Mouse (Mus musculus) heart, postnatal 0 days (tissue): ENCODE measurements around the gene Tbx20. TPM values are rescaled to one million over a fixed set of nuclear protein-coding genes. Genes with fewer than 3 reads are reported as not detected.
A peak's percentile ranks its signal among the peaks of the same experiment; 100 is the strongest.

ENCODE experiments used
- ATAC-seq: fragments of 200-750 bp; cut with Nextera tagmentation; 2 replicates; pipeline ENCODE4 v1.8.0; 2017; ENCODE audit warnings: low read depth, moderate number of reproducible peaks, moderate library complexity; ENCODE audit not compliant: insufficient read depth
- DNase-seq: peaks from one replicate; pipeline ENCODE4 v3.0.0-alpha.2; 2016; ENCODE audit warnings: low spot score
- H3K27ac ChIP-seq: fragments of 300-500 bp; sonication (generic); 2 replicates; pipeline ENCODE4 v1.5.1; 2014; ENCODE audit warnings: low read depth, mild to moderate bottlenecking
- H3K27me3 ChIP-seq: fragments of 300-500 bp; sonication (generic); 2 replicates; pipeline ENCODE4 v1.6.1; 2014; ENCODE audit warnings: low read length, mixed read lengths; ENCODE audit not compliant: control insufficient read depth, insufficient read depth
- H3K36me3 ChIP-seq: fragments of 300-500 bp; sonication (generic); replicated peaks from 2 replicates; pipeline ENCODE4 v1.6.1; 2014; ENCODE audit warnings: low read length, mixed read lengths; ENCODE audit not compliant: control insufficient read depth, insufficient read depth
- H3K4me1 ChIP-seq: fragments of 300-500 bp; sonication (generic); 2 replicates; pipeline ENCODE4 v1.6.1; 2014; ENCODE audit warnings: antibody characterized with exemption; ENCODE audit not compliant: control insufficient read depth, insufficient read depth
- H3K4me2 ChIP-seq: fragments of 300-500 bp; sonication (generic); 2 replicates; pipeline ENCODE4 v1.6.1; 2014; ENCODE audit warnings: low read depth, mild to moderate bottlenecking, low read length, moderate library complexity
- H3K4me3 ChIP-seq: fragments of 300-500 bp; sonication (generic); 2 replicates; pipeline ENCODE4 v1.5.1; 2014; ENCODE audit warnings: low read depth, low read length
- H3K9ac ChIP-seq: fragments of 300-500 bp; sonication (generic); replicated peaks from 2 replicates; pipeline ENCODE4 v1.6.1; 2014; ENCODE audit warnings: low read depth, low read length, mixed read lengths
- H3K9me3 ChIP-seq: fragments of 300-500 bp; sonication (generic); replicated peaks from 2 replicates; pipeline ENCODE4 v1.6.1; 2016; ENCODE audit warnings: low read length; ENCODE audit not compliant: control insufficient read depth
- CTCF ChIP-seq: IDR thresholded peaks from 2 replicates; pipeline ENCODE4 v1.5.1; 2016; ENCODE audit warnings: antibody characterized with exemption, control low read depth, low read depth
- EP300 ChIP-seq: IDR thresholded peaks from 2 replicates; pipeline ENCODE4 v1.6.1; 2016; ENCODE audit warnings: antibody characterized with exemption, low read depth
- WGBS: fragments of 180-500 bp; shearing (Covaris S2); extraction: QIAGEN DNeasy Blood & Tissue Kit; methylation state at CpG from one replicate; pipeline ENCODE4 v1.1.7; 2014; 5-methylcytosine and 5-hydroxymethylcytosine counted together
- polyA plus RNA-seq: library from polyadenylated mRNA; unstranded; fragments of >200 nt; fragmentation: Nextera tagmentation; extraction: Ambion mirVana; gene quantifications from 2 replicates; pipeline ENCODE4 v1.2.1, GENCODE M21; 2015
- total RNA-seq: library from RNA; depleted of rRNA; stranded (reverse); fragments of >200 nt; gene quantifications from 2 replicates; pipeline ENCODE4 v1.2.3, GENCODE M21; 2014; ENCODE audit warnings: low replicate concordance

Tbx20 gene
- total and polyA plus RNA-seq, 2 experiments from 2014 or later, result 51.2 to 500 TPM

- H3K9me3 ChIP-seq, result no peaks in the 10 kb centered on the region
- peaks cover 21% of the 10 kb centered on the region for H3K4me1 ChIP-seq
- under 1% methylated on average over 14 of the region's 14 CpGs for WGBS
- no peaks in the 10 kb centered on the region for H3K36me3 ChIP-seq
- no peak for ATAC-seq
- peak overlapping the region; percentile 93 for H3K27ac ChIP-seq
- peak overlapping the region; percentile 55 for H3K9ac ChIP-seq
- peaks cover 9% of the 10 kb centered on the region; the same call in 1 of the 2 replicates for H3K27me3 ChIP-seq
- peak overlapping the region; percentile 45 for H3K4me3 ChIP-seq
- TF ChIP-seq EP300 (peak; percentile 4; the same call in 1 of the 2 replicates), CTCF (no peak)
- peak; percentile 47 for DNase-seq
- H3K4me2 ChIP-seq, result peak overlapping the region; percentile 75
Measured at GRCm38 (mm10) chr9:24777961-24778360, 3.9 kb upstream of the Tbx20 start.

- TF ChIP-seq EP300 (peak; percentile 11; the same call in 1 of the 2 replicates), CTCF (no peak)
- peak; percentile 17; the same call in 1 of the 2 replicates for ATAC-seq
- Histone ChIP-seq H3K4me1 (peaks cover 21% of the 10 kb centered on the region), H3K4me2 (peak overlapping the region; percentile 75), H3K36me3 (no peaks in the 10 kb centered on the region), H3K27ac (peak overlapping the region; percentile 93), H3K9ac (peak overlapping the region; percentile 55), H3K9me3 (no peaks in the 10 kb centered on the region), H3K4me3 (peak overlapping the region; percentile 45), H3K27me3 (peaks cover 9% of the 10 kb centered on the region; the same call in 1 of the 2 replicates)
- peak; percentile 76 for DNase-seq
- WGBS, result 1% methylated on average over 37 of the region's 37 CpGs
Measured at GRCm38 (mm10) chr9:24777176-24777895, 3.2 kb upstream of the Tbx20 start.

- DNase-seq, result peak; percentile 46
- Histone ChIP-seq H3K9me3 (no peaks in the 10 kb centered on the region), H3K27me3 (peaks cover 9% of the 10 kb centered on the region; the same call in 1 of the 2 replicates), H3K4me2 (peak overlapping the region; percentile 75), H3K36me3 (no peaks in the 10 kb centered on the region), H3K9ac (peak overlapping the region; percentile 55), H3K27ac (peak overlapping the region; percentile 93), H3K4me1 (peaks cover 14% of the 10 kb centered on the region), H3K4me3 (peak overlapping the region; percentile 45)
- 6% methylated on average over 9 of the region's 9 CpGs for WGBS
- TF ChIP-seq CTCF (no peak), EP300 (no peak)
- no peak for ATAC-seq
Measured at GRCm38 (mm10) chr9:24776487-24776886, 2.4 kb upstream of the Tbx20 start.

- 0 out of 2 replicates have a peak, but pooled peaks cover 5% of the 10 kb centered on the region for H3K27me3 ChIP-seq
- WGBS, result 26% methylated on average over 1 of the region's 1 CpGs
- no peaks in the 10 kb centered on the region for H3K36me3 ChIP-seq
- peak overlapping the region; percentile 64; the same call in 1 of the 2 replicates for H3K4me3 ChIP-seq
- no peak overlapping the region for H3K9ac ChIP-seq
- no peaks in the 10 kb centered on the region for H3K9me3 ChIP-seq
- H3K27ac ChIP-seq, result peak overlapping the region; percentile 97
- peak; percentile 8 for DNase-seq
- H3K4me2 ChIP-seq, result peak overlapping the region; percentile 66
- H3K4me1 ChIP-seq, result peaks cover 9% of the 10 kb centered on the region
- TF ChIP-seq CTCF (no peak), EP300 (no peak)
- no peak for ATAC-seq
Measured at GRCm38 (mm10) chr9:24775567-24775966, 1.5 kb upstream of the Tbx20 start.

GRCm38 (mm10) chr9:24775001-24775400, 898 bp upstream of the Tbx20 start:
- no peak for TF ChIP-seq EP300
- TF ChIP-seq CTCF, result no peak
- H3K27ac ChIP-seq, result peak overlapping the region; percentile 97
- H3K4me3 ChIP-seq, result peak overlapping the region; percentile 64
- 8% methylated on average over 8 of the region's 9 CpGs for WGBS
- H3K4me1 ChIP-seq, result peaks cover 5% of the 10 kb centered on the region
- H3K9ac ChIP-seq, result peak overlapping the region; percentile 22
- DNase-seq, result peak; percentile 52
- H3K27me3 ChIP-seq, result 0 out of 2 replicates have a peak, but pooled peaks cover 5% of the 10 kb centered on the region
- peak overlapping the region; percentile 66 for H3K4me2 ChIP-seq
- no peak for ATAC-seq
- no peaks in the 10 kb centered on the region for H3K36me3 ChIP-seq
- no peaks in the 10 kb centered on the region for H3K9me3 ChIP-seq
